Mouse (Mus musculus) intestine, embryonic 14.5 days (tissue): ENCODE measurements around the gene Csnk1g1. TPM values are rescaled to one million over a fixed set of nuclear protein-coding genes. Genes with fewer than 3 reads are reported as not detected.
A peak's percentile ranks its signal among the peaks of the same experiment; 100 is the strongest.

Source experiments
- ATAC-seq: fragments of 200-750 bp; cut with Nextera tagmentation; replicated peaks from 2 replicates; pipeline ENCODE4 v1.8.0; 2017; ENCODE audit warnings: low read depth, moderate number of reproducible peaks, moderate TSS enrichment, moderate library complexity; ENCODE audit not compliant: low FRiP score, low TSS enrichment
- DNase-seq: peaks from one replicate; pipeline ENCODE4 v3.0.0-alpha.2; 2018; ENCODE audit warnings: low spot score
- H3K27ac ChIP-seq: fragments of 300-500 bp; sonication (generic); 2 replicates; pipeline ENCODE4 v1.5.1; 2014; ENCODE audit warnings: low read depth, mild to moderate bottlenecking, control low read depth
- H3K27me3 ChIP-seq: fragments of 300-500 bp; sonication (generic); replicated peaks from 2 replicates; pipeline ENCODE4 v1.6.1; 2014; ENCODE audit warnings: low read length, control low read depth; ENCODE audit not compliant: control insufficient read depth, insufficient read depth
- H3K36me3 ChIP-seq: fragments of 300-500 bp; sonication (generic); 2 replicates; pipeline ENCODE4 v1.6.1; 2014; ENCODE audit warnings: low read length, control low read depth; ENCODE audit not compliant: control insufficient read depth, insufficient read depth
- H3K4me1 ChIP-seq: fragments of 300-500 bp; sonication (generic); replicated peaks from 2 replicates; pipeline ENCODE4 v1.6.1; 2014; ENCODE audit warnings: low read length, control low read depth, mixed read lengths; ENCODE audit not compliant: control insufficient read depth, insufficient read depth
- H3K4me2 ChIP-seq: fragments of 300-500 bp; sonication (generic); 2 replicates; pipeline ENCODE4 v1.6.1; 2014; ENCODE audit warnings: low read length
- H3K4me3 ChIP-seq: fragments of 300-500 bp; sonication (generic); 2 replicates; pipeline ENCODE4 v1.5.1; 2014; ENCODE audit warnings: low read depth, low read length, control low read depth, mixed read lengths
- H3K9ac ChIP-seq: fragments of 300-500 bp; sonication (generic); 2 replicates; pipeline ENCODE4 v1.6.1; 2014; ENCODE audit warnings: mild to moderate bottlenecking, low read length
- H3K9me3 ChIP-seq: fragments of 300-500 bp; sonication (generic); 2 replicates; pipeline ENCODE4 v1.6.1; 2016; ENCODE audit warnings: low read length, control low read depth; ENCODE audit not compliant: control insufficient read depth
- WGBS: fragments of 180-500 bp; shearing (Covaris S2); extraction: QIAGEN DNeasy Blood & Tissue Kit; methylation state at CpG from one replicate; pipeline ENCODE4 v1.1.7; 2014; 5-methylcytosine and 5-hydroxymethylcytosine counted together
- polyA plus RNA-seq: library from polyadenylated mRNA; unstranded; fragments of >200 nt; fragmentation: Nextera tagmentation; extraction: Ambion mirVana; gene quantifications from 2 replicates; pipeline ENCODE4 v1.2.1, GENCODE M21; 2014

The Csnk1g1 gene
- polyA plus RNA-seq, 1 experiment from 2014 or later, result 18.6 TPM

DNA sequence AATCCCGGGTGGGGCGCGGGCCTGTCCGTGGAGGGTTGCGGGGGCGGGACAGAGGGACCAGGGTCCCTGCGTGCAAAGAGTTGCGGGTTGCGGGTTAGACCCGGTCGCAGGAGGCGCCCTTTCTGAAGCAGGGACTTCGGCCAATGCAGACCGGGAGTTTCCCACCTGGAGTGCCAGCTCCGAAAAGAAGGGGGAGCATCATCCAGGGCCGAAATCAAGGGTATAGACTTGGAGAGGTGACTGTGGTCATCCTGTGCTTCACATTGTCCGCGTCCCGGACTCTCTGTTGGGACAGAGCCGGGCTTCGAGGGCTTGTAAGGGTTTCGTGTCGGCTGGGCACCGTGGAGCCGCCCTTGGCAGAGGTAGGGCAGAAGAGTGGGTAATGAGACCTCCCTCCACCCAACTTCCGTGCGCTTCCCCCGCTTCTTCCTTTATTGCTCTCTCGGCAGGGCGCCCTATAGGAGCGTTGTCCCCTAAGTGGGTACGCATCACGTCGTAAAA lies 627 bp downstream of the Csnk1g1 start:
- DNase-seq (peak; percentile 84), ATAC-seq (no peak; the same call in 1 of the 2 replicates)
- Histone ChIP-seq H3K36me3 (peaks cover 11% of the 10 kb centered on the region; the same call in 1 of the 2 replicates), H3K4me1 (peaks cover 7% of the 10 kb centered on the region; the same call in 1 of the 2 replicates), H3K27me3 (no peaks in the 10 kb centered on the region), H3K4me2 (peak overlapping the region; percentile 91), H3K9me3 (no peaks in the 10 kb centered on the region), H3K4me3 (peak overlapping the region; percentile 79), H3K27ac (peak overlapping the region; percentile 83), H3K9ac (peak overlapping the region; percentile 80)
- WGBS, result under 1% methylated on average over 34 of the region's 34 CpGs

DNA sequence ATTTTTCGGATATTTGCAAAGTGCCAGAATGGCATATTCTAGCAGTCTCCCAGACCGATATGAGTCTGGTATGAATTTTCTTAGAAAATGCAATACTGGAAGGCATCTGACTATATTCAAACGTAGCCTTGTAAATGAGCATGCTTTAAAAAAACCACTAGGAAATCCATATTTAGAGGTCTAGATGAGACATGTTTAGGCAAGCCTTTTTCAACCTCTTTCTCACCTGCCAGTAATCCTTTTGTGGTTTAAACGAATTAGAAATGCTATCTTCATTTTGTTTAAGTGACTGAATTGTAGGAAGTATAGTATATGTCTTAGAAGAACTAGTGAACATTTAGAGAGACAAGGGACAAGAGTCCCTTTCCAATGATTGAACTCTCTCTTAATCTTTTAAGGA lies 1.1 kb downstream of the Csnk1g1 start:
- no peaks in the 10 kb centered on the region for H3K27me3 ChIP-seq
- peaks cover 10% of the 10 kb centered on the region; the same call in 1 of the 2 replicates for H3K36me3 ChIP-seq
- DNase-seq (no peak), ATAC-seq (no peak)
- no peak overlapping the region; the same call in 1 of the 2 replicates for H3K27ac ChIP-seq
- 4% methylated on average over 4 of the region's 4 CpGs for WGBS
- peak overlapping the region; percentile 80 for H3K9ac ChIP-seq
- H3K4me3 ChIP-seq, result peak overlapping the region; percentile 79
- peaks cover 7% of the 10 kb centered on the region; the same call in 1 of the 2 replicates for H3K4me1 ChIP-seq
- H3K9me3 ChIP-seq, result no peaks in the 10 kb centered on the region
- H3K4me2 ChIP-seq, result peak overlapping the region; percentile 91

DNA sequence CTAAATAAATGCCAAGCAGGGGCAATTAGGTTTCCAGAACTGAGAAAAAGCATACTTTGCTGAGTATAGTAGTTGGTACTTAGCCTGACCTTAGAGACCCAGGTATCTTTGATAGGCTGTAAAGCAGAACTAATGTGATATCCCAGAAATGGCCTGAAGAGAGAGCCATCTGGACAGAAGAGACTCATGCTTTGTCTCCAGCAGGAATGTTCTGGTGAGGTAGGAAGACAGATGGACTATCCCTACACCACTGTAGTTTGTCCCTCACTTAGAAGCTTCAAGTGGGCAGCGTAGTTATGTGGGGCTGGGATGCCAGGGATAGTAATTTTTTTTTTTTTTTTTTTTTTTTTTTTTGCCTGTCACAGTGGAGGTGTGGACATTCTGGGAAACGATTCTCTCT lies 5.3 kb downstream of the Csnk1g1 start:
- H3K9ac ChIP-seq, result no peak overlapping the region
- WGBS, result 66% methylated on average over 2 of the region's 2 CpGs

DNA sequence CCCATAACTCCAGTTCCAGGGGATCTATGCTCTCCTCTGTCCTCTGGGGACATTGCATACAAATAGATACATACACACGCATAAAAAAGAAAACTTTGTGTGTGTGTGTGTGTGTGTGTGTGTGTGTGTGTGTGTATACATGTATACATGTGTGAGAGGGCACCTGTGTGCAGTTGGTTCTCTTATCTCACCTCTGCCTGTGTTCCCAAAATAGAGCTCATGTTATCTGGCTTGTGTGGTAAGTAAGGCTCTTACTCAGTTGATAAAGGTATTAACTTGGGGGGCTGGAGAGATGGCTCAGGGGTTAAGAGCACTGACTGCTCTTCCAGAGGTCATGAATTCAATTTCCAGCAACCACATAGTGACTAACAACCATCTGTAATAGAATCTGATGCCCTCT lies 8.3 kb downstream of the Csnk1g1 start:
- ATAC-seq (no peak), DNase-seq (no peak)
- no peak overlapping the region for H3K9ac ChIP-seq
- no peak overlapping the region for H3K4me3 ChIP-seq
- H3K4me2 ChIP-seq, result no peak overlapping the region
- no peaks in the 10 kb centered on the region for H3K27me3 ChIP-seq
- H3K4me1 ChIP-seq, result no peaks in the 10 kb centered on the region
- H3K27ac ChIP-seq, result no peak overlapping the region
- WGBS, result 93% methylated on average over 1 of the region's 1 CpGs
- no peaks in the 10 kb centered on the region for H3K9me3 ChIP-seq
- no peaks in the 10 kb centered on the region for H3K36me3 ChIP-seq

More for the DNA sequence above, 5.3 kb downstream of the Csnk1g1 start:
- Histone ChIP-seq H3K4me3 (no peak overlapping the region), H3K9me3 (no peaks in the 10 kb centered on the region), H3K27ac (no peak overlapping the region), H3K36me3 (no peaks in the 10 kb centered on the region), H3K4me2 (no peak overlapping the region), H3K27me3 (no peaks in the 10 kb centered on the region), H3K4me1 (peaks cover 7% of the 10 kb centered on the region; the same call in 1 of the 2 replicates)
- DNase-seq, result no peak
- no peak for ATAC-seq

DNA sequence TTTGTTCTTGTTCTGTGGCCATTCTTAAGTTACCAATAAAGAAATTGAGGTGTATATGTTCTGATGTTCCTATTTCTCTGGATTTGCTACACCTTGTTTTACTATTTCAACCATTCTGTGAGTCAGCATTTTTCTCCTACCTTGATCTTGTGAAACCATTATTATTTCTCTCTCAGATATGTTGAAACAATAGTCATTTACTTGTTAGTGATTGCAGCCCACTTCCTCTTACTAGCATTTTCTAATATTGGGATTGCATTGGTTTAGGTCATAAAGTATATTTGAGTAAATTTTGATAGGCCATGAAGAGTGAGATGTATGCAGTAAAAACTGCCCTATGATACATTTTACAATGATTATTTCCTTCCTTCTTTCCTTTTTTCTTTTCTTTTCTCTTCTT lies 19.7 kb downstream of the Csnk1g1 start:
- Histone ChIP-seq H3K36me3 (no peaks in the 10 kb centered on the region), H3K27ac (no peak overlapping the region), H3K4me2 (no peak overlapping the region), H3K4me1 (no peaks in the 10 kb centered on the region), H3K4me3 (no peak overlapping the region), H3K27me3 (no peaks in the 10 kb centered on the region), H3K9ac (no peak overlapping the region), H3K9me3 (no peaks in the 10 kb centered on the region)
- ATAC-seq, result no peak
- no peak for DNase-seq

DNA sequence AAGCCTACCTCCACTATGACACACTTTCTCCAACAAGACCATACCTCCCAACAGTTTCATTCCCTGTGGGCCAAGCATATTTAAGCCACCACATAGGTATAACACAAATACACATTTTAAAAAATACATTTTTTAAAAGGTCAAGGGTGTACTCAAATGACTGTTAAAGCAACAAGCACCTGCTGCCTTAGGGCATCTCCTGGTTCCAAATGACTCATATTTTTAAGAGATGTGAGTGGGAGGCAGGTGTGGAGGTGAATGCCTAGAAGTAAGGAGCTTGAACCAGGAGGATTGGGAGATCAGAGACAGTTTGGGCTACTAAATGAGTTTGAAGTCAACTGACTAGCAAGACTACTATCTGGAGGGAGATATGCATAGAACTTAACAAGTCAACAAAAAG lies 21.1 kb downstream of the Csnk1g1 start:
- DNase-seq (no peak), ATAC-seq (no peak)
- H3K4me3 ChIP-seq, result no peak overlapping the region
- no peaks in the 10 kb centered on the region for H3K36me3 ChIP-seq
- H3K9ac ChIP-seq, result no peak overlapping the region
- no peaks in the 10 kb centered on the region for H3K27me3 ChIP-seq
- H3K27ac ChIP-seq, result no peak overlapping the region
- no peaks in the 10 kb centered on the region for H3K4me1 ChIP-seq
- H3K9me3 ChIP-seq, result no peaks in the 10 kb centered on the region
- H3K4me2 ChIP-seq, result no peak overlapping the region

DNA sequence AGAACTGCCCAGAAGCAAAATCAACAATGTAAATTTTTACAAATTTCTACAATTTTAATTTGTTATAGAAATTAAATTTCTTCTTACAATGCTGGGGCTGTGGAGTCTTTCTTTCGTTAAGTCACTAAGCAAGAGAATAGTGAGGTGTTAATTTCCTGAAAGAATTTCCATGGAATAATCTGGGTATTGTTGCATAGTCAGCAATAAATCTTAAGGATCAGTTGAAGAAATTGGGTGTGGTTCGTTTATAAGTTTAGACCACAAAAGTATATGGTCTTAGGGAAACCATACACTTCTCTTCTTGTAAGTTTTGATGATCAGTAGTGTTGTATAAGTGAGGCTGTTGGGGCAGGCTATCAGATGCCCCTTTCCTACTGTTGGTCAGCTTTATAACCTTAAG lies 28.8 kb downstream of the Csnk1g1 start:
- H3K4me2 ChIP-seq, result no peak overlapping the region
- no peak overlapping the region for H3K27ac ChIP-seq
- no peak overlapping the region for H3K9ac ChIP-seq
- H3K4me3 ChIP-seq, result no peak overlapping the region
- H3K27me3 ChIP-seq, result no peaks in the 10 kb centered on the region
- ATAC-seq (no peak), DNase-seq (no peak)
- H3K4me1 ChIP-seq, result no peaks in the 10 kb centered on the region
- WGBS, result 89% methylated on average over 2 of the region's 2 CpGs
- no peaks in the 10 kb centered on the region for H3K36me3 ChIP-seq
- H3K9me3 ChIP-seq, result no peaks in the 10 kb centered on the region

DNA sequence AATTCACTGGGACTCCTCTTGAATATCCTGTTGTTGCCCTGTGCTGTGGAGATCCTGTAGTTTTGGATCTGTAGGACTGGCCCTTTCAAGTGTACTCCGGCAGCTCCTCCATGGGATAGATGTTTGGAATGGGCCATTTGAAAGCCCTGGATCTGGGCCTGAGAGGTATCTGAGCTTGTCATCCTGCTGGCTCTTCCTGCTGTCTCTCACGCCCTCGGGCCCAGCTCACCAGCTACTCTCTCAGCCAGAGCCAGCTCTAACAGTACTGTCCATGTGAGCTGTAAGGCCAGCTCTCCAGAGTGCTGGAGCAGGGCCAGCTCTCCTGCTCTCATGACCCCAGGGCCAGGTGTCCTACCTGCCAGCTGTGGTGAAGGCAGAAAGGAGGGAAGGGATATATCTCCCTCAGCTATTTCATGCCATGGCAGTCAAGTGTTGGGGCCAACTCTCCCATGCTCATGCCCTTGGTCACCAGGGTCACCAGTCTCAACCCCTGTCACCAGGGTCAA lies 42.4 kb downstream of the Csnk1g1 start:
- no peak overlapping the region for H3K4me3 ChIP-seq
- H3K4me1 ChIP-seq, result no peaks in the 10 kb centered on the region
- WGBS, result 93% methylated on average over 3 of the region's 3 CpGs
- no peak for DNase-seq
- peaks cover 16% of the 10 kb centered on the region; the same call in 1 of the 2 replicates for H3K36me3 ChIP-seq
- H3K27ac ChIP-seq, result no peak overlapping the region
- H3K27me3 ChIP-seq, result no peaks in the 10 kb centered on the region
- no peak overlapping the region for H3K9ac ChIP-seq
- H3K9me3 ChIP-seq, result no peaks in the 10 kb centered on the region
- no peak for ATAC-seq
- no peak overlapping the region for H3K4me2 ChIP-seq

DNA sequence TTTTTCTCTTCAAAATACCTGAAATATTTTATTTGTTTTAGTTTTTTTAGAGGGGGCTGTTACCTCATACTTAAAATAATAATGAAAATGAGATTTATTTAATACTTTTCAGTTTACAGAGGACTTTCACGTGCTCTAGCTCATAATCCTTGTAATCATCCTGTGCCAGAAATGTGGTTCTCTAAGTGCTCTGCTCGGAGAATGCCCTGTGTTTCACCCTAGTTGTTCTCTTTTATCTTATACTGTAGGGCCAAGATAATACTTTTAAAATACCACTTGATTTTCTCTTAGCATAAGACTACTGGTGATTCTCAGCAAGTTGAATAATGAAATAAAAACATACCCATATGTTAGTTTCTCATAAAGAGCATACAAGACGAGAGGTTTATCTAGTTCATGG lies 61.3 kb downstream of the Csnk1g1 start:
- Histone ChIP-seq H3K4me1 (no peaks in the 10 kb centered on the region), H3K27ac (no peak overlapping the region), H3K27me3 (no peaks in the 10 kb centered on the region), H3K9ac (no peak overlapping the region), H3K4me3 (no peak overlapping the region), H3K4me2 (no peak overlapping the region), H3K9me3 (no peaks in the 10 kb centered on the region), H3K36me3 (no peaks in the 10 kb centered on the region)
- WGBS, result 75% methylated on average over 3 of the region's 3 CpGs
- no peak for ATAC-seq
- DNase-seq, result no peak
